In genomic region chr4:141537706-141538407, GRCm38 (mm10) we compare ENCODE assay signal across 8 mouse cellular contexts. TPM values are rescaled to one million over a fixed set of nuclear protein-coding genes. Genes with fewer than 3 reads are reported as not detected.
DNase-seq lines count a peak whose midpoint lies in the region; ATAC-seq lines count a peak whose summit lies in the region.

No protein-coding gene starts in this region.

- peaks cover 48% of the 10 kb centered on the region for H3K4me1 ChIP-seq in embryonic facial prominence, embryonic 10.5 days
- peaks cover 39% of the 10 kb centered on the region for H3K4me1 ChIP-seq in heart, embryonic 12.5 days (replicated peaks)
- H3K4me1 ChIP-seq in stomach, embryonic 14.5 days (ENCODE audit: control insufficient read depth, insufficient read depth, low read length): peaks cover 18% of the 10 kb centered on the region; the same call in 1 of the 2 replicates

- peak overlapping the region; percentile 98 for H3K9ac ChIP-seq in heart, embryonic 12.5 days
- H3K9ac ChIP-seq in stomach, embryonic 14.5 days (replicated peaks; ENCODE audit: low read depth, low read length): peak overlapping the region; percentile 94

- no peak for DNase-seq in frontal cortex, adult 2 months (ENCODE audit: extremely low spot score in 1 of 2, low spot score in 1 of 2)
- peak; percentile 29 for DNase-seq in Muller cell, postnatal 12 days (ENCODE audit: inconsistent ontology term)
- DNase-seq in embryonic facial prominence, embryonic 10.5 days (ENCODE audit: low spot score): peak; percentile 54
- DNase-seq in kidney, postnatal 14 days: peak; percentile 65
- DNase-seq in mesoderm, embryonic 11.5 days (ENCODE audit: low read depth, low spot score): peak; percentile 21

- H3K9me3 ChIP-seq in embryonic facial prominence, embryonic 10.5 days: no peaks in the 10 kb centered on the region
- H3K9me3 ChIP-seq in heart, embryonic 12.5 days (replicated peaks): no peaks in the 10 kb centered on the region
- H3K9me3 ChIP-seq in stomach, embryonic 14.5 days (ENCODE audit: control insufficient read depth, low read depth, low read length): no peaks in the 10 kb centered on the region

- 0 out of 2 replicates have a peak, but pooled peaks have one; percentile 2 for ATAC-seq in frontal cortex, adult (ENCODE audit: low TSS enrichment)
- ATAC-seq in heart, embryonic 12.5 days (ENCODE audit: insufficient number of reproducible peaks, low FRiP score): 0 out of 2 replicates have a peak, but pooled peaks have one; percentile 1
- ATAC-seq in stomach, embryonic 14.5 days (ENCODE audit: insufficient number of reproducible peaks, insufficient read depth, low FRiP score, low read depth): peak; percentile 0; the same call in 1 of the 2 replicates

- H3K27me3 ChIP-seq in embryonic facial prominence, embryonic 10.5 days (replicated peaks; ENCODE audit: low read depth, poor library complexity, severe bottlenecking): no peaks in the 10 kb centered on the region
- no peaks in the 10 kb centered on the region for H3K27me3 ChIP-seq in heart, embryonic 12.5 days (replicated peaks)
- H3K27me3 ChIP-seq in stomach, embryonic 14.5 days (ENCODE audit: control insufficient read depth, insufficient read depth, low read length): no peaks in the 10 kb centered on the region

- peak overlapping the region; percentile 96 for H3K27ac ChIP-seq in embryonic facial prominence, embryonic 10.5 days (replicated peaks)
- H3K27ac ChIP-seq in heart, embryonic 12.5 days (ENCODE audit: poor library complexity, severe bottlenecking): peak overlapping the region; percentile 99
- H3K27ac ChIP-seq in stomach, embryonic 14.5 days (ENCODE audit: low read length): peak overlapping the region; percentile 96

- WGBS in embryonic facial prominence, embryonic 10.5 days: under 1% methylated on average over 101 of the region's 101 CpGs
- under 1% methylated on average over 98 of the region's 101 CpGs for WGBS in heart, embryonic 12.5 days
- under 1% methylated on average over 83 of the region's 101 CpGs for WGBS in stomach, embryonic 14.5 days

- H3K4me3 ChIP-seq in embryonic facial prominence, embryonic 10.5 days: peak overlapping the region; percentile 97
- H3K4me3 ChIP-seq in heart, embryonic 12.5 days: peak overlapping the region; percentile 87
- H3K4me3 ChIP-seq in stomach, embryonic 14.5 days (ENCODE audit: low read depth, low read length): peak overlapping the region; percentile 92

- peak overlapping the region; percentile 98 for H3K4me2 ChIP-seq in heart, embryonic 12.5 days
- H3K4me2 ChIP-seq in stomach, embryonic 14.5 days (replicated peaks; ENCODE audit: low read depth, low read length): peak overlapping the region; percentile 99

- no peaks in the 10 kb centered on the region for H3K36me3 ChIP-seq in embryonic facial prominence, embryonic 10.5 days (replicated peaks)
- H3K36me3 ChIP-seq in heart, embryonic 12.5 days: no peaks in the 10 kb centered on the region
- no peaks in the 10 kb centered on the region for H3K36me3 ChIP-seq in stomach, embryonic 14.5 days (ENCODE audit: control insufficient read depth, insufficient read depth, low read length)

RNA-seq across cellular contexts. Expression of gene Spen, which starts 0.5 kb away (rescaled TPM):
- 15.4 TPM in 2 replicates for polyA plus RNA-seq in frontal cortex, adult 2 months (2012; rRNA removed)
- polyA plus RNA-seq in embryonic facial prominence, embryonic 10.5 days (2016; fragmentation: Nextera tagmentation; extraction: Ambion mirVana): 9.6 and 12.1 TPM in 2 replicates
- 9.0 and 9.1 TPM in 2 replicates for polyA plus RNA-seq in heart, embryonic 12.5 days (2016; fragmentation: Nextera tagmentation; extraction: Ambion mirVana)
- polyA plus RNA-seq in stomach, embryonic 14.5 days (2014; fragmentation: Nextera tagmentation; extraction: Ambion mirVana): 16.2 and 16.9 TPM in 2 replicates

Comparison
In these comparisons a context has a peak if more than half of its experiments do, and no peak if none do; other contexts are left out.
1. DNase-seq: peak in Muller cell, postnatal 12 days (single experiment), embryonic facial prominence, embryonic 10.5 days (single experiment), kidney, postnatal 14 days (single experiment) and mesoderm, embryonic 11.5 days (single experiment); none in frontal cortex, adult 2 months (0 of 2).
2. Peak in every context shown above with its lines, with median percentiles within 50 percentile points of each other: ATAC-seq, H3K27ac ChIP-seq and H3K4me3 ChIP-seq.